Mouse (Mus musculus) heart, adult 2 months (tissue): ENCODE results near the gene Phka2. TPM values are rescaled to one million over a fixed set of nuclear protein-coding genes. Genes with fewer than 3 reads are reported as not detected.

Experiments used
- DNase-seq, 2 experiments: peaks; one replicate each; pipeline ENCODE4 v3.0.0; 2021
- H3K27ac ChIP-seq: fragments of 200-600 bp; 2 replicates; pipeline ENCODE4 v1.8.1; 2022
- H3K27me3 ChIP-seq: fragments of 200-500 bp; 2 replicates; pipeline ENCODE4 v1.6.1; 2012; ENCODE audit warnings: mild to moderate bottlenecking, low read length, inconsistent platforms, mixed read lengths; ENCODE audit not compliant: control insufficient read depth, insufficient read depth
- H3K36me3 ChIP-seq: fragments of 200-500 bp; 2 replicates; pipeline ENCODE4 v1.6.1; 2012; ENCODE audit warnings: low read length, inconsistent platforms; ENCODE audit not compliant: control insufficient read depth, insufficient read depth
- H3K4me1 ChIP-seq: fragments of 200-500 bp; 2 replicates; pipeline ENCODE4 v1.6.1; 2011; ENCODE audit warnings: low read length; ENCODE audit not compliant: control insufficient read depth, insufficient read depth
- H3K4me3 ChIP-seq: fragments of 200-600 bp; 2 replicates; pipeline ENCODE4 v1.8.1; 2022
- H3K79me2 ChIP-seq: fragments of 200-500 bp; replicated peaks from 2 replicates; pipeline ENCODE4 v1.6.1; 2012; ENCODE audit warnings: mild to moderate bottlenecking, inconsistent platforms, low read length, moderate library complexity, mixed read lengths; ENCODE audit not compliant: control insufficient read depth, insufficient read depth
- H3K9ac ChIP-seq: fragments of 200-500 bp; 2 replicates; pipeline ENCODE4 v1.6.1; 2012; ENCODE audit warnings: low read depth, mild to moderate bottlenecking, control low read depth, inconsistent platforms, low read length, mixed read lengths
- CTCF ChIP-seq: fragments of 200-600 bp; IDR thresholded peaks from 2 replicates; pipeline ENCODE4 v1.8.1; 2022; ENCODE audit warnings: antibody characterized with exemption, mild to moderate bottlenecking, moderate library complexity
- EP300 ChIP-seq: fragments of 200-500 bp; IDR thresholded peaks from 2 replicates; pipeline ENCODE4 v1.6.1; 2011; ENCODE audit warnings: low read depth, low read length, control low read depth; ENCODE audit not compliant: insufficient read depth
- POLR2A ChIP-seq: fragments of 200-500 bp; IDR thresholded peaks from 2 replicates; pipeline ENCODE4 v1.6.1; 2011; ENCODE audit warnings: mild to moderate bottlenecking, low read depth, low read length, control low read depth; ENCODE audit not compliant: insufficient read depth
- WGBS: fragments of 180-500 bp; shearing (Covaris S2); methylation state at CpG from one replicate; pipeline ENCODE4 v1.1.7; 2018; 5-methylcytosine and 5-hydroxymethylcytosine counted together
- intact Hi-C: fragments of 180-260 bp; cut with DNase I; formaldehyde crosslinking; loops from one replicate; pipeline ENCODE4 v1.15.1; 2025
- long read RNA-seq: library from polyadenylated mRNA; stranded (forward); transcript quantifications from one replicate; pipeline ENCODE4 v2.0.0, GENCODE M21; 2021
- polyA plus RNA-seq: library from polyadenylated mRNA; depleted of rRNA; stranded (reverse); fragments of >200 nt; gene quantifications from 2 replicates; pipeline ENCODE4 v1.2.3, GENCODE M21; 2012; rRNA removed
- total RNA-seq, 2 experiments: library from RNA; stranded (reverse); gene quantifications; 2 replicates each; pipeline ENCODE4 v1.2.3; 2021

The Phka2 gene
- total RNA-seq: 10 to 100 TPM in 1 of 2 experiments, 1 to 10 TPM in 1; 7.2 to 12.8 TPM
- polyA plus RNA-seq: 12.9 and 18.2 TPM in 2 replicates
- long read RNA-seq, full-length matches to known transcripts: 1 of 3 reads
- long read RNA-seq, partial matches to known transcripts: 2 of 3 reads
- long read RNA-seq, other reads (novel, unspliced or antisense): 0 of 3 reads

DNA sequence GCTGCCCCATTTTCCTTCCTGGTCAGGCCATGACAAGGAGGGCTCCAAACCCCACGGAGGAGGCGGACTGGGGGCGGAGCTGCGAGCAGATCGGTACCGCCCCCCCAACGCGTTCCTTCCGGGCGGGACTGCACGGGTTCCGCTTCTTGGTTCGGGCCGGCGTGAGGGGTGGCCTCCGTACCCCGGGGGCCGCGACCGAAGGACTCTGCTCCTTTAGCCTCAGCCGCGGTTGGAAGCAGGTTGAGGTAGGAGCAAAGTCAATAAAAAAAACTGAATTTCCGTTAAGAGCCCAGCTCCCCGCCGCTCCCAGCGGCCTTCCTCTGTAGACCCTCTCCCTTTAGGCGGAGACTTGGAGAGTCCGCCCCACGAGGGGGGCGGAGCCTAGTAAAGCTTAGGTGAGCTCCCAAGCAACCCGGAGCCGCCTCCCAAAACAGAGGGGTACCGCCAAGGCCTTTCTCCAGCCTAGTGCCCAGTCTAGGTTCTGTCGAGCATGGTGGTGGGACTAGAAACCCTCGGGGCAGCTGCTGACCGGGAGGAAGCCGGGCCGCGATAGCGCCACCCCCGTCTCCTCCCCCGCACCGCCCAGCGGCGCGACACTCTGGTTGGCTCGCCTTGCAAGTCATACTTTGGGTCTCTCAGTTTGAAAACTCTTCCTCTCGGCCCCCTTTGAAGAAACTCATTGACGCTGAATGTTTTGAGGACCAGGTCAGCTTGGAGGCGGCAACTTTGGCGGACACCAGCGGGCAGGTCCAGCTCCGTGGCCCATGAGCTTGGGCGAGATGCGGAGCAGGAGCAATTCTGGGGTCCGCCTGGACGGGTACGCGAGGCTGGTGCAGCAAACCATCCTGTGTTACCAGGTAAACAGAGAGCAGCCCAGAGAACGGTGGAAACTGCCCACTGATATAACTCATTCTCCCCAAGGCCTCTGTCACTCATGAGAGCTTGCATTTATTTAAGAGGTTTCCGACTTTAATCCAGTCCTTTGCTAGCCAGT is at the start of gene Phka2:
TSS of gene Phka2 (plus strand) at position 119 of the 994 bp plus-strand sequence.
- Histone ChIP-seq H3K9ac (peak within 1 kb of the TSS; percentile 90), H3K4me3 (peak within 1 kb of the TSS; percentile 79), H3K79me2 (no peaks in the 10 kb centered on the region), H3K27ac (peak within 1 kb of the TSS; percentile 94), H3K36me3 (no peaks in the 10 kb centered on the region), H3K4me1 (no peaks in the 10 kb centered on the region; the same call in 1 of the 2 replicates), H3K27me3 (no peaks in the 10 kb centered on the region)
- intact Hi-C loops: loop anchor here (5.0 to 10.0 kb wide), 2 partner anchors 265 to 368 kb away; partner anchors contain the start of genes Pdha1 and Rs1
- peak; percentile 88 to 90 for DNase-seq
- TF ChIP-seq POLR2A (peak; percentile 39; the same call in 1 of the 2 replicates), CTCF (0 out of 2 replicates have a peak, but pooled peaks have one; percentile 13), EP300 (no peak)
- WGBS: 14% methylated on average over 61 of the region's 61 CpGs

GRCm38 (mm10) chrX:160455686-160456085 is 46.3 kb upstream of the Phka2 start:
- TF ChIP-seq EP300 (no peak), POLR2A (no peak), CTCF (peak; percentile 44)
- Histone ChIP-seq H3K36me3 (no peaks in the 10 kb centered on the region), H3K27me3 (no peaks in the 10 kb centered on the region), H3K79me2 (no peaks in the 10 kb centered on the region), H3K4me3 (no peak overlapping the region), H3K27ac (no peak overlapping the region), H3K4me1 (no peaks in the 10 kb centered on the region), H3K9ac (no peak overlapping the region)
- WGBS: 67% methylated on average over 5 of the region's 5 CpGs
- intact Hi-C loops: no loop called here
- no peak for DNase-seq

GRCm38 (mm10) chrX:160471257-160471786 is 30.6 kb upstream of the Phka2 start:
- DNase-seq: no peak
- Histone ChIP-seq H3K27ac (no peak overlapping the region), H3K36me3 (no peaks in the 10 kb centered on the region), H3K79me2 (no peaks in the 10 kb centered on the region), H3K9ac (no peak overlapping the region), H3K27me3 (no peaks in the 10 kb centered on the region), H3K4me3 (no peak overlapping the region), H3K4me1 (no peaks in the 10 kb centered on the region)
- intact Hi-C loops: no loop called here
- TF ChIP-seq CTCF: no peak
- TF ChIP-seq EP300: no peak
- TF ChIP-seq POLR2A: no peak
- WGBS: 70% methylated on average over 3 of the region's 3 CpGs

DNA sequence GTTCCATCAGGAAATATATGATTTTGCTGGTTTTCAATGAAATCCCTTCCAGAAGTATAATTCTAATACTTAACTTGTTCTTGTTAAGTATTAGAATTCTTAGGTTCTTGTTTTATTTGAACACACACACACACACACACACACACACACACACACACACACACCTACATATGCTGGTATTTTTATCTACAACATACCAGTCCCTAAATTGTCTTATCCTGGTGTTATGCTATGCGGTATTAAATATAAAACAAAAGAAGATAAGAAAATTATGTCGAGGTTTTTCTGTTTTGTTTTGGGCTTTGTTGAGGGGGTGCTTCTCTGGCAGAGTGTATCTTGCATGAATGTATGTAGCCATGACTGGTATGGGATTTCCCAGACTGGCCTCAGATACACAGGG is 12.2 kb upstream of the Phka2 start:
- Histone ChIP-seq H3K27me3 (no peaks in the 10 kb centered on the region), H3K79me2 (no peaks in the 10 kb centered on the region), H3K27ac (no peak overlapping the region), H3K36me3 (no peaks in the 10 kb centered on the region), H3K4me3 (no peak overlapping the region), H3K4me1 (no peaks in the 10 kb centered on the region), H3K9ac (no peak overlapping the region)
- no peak for DNase-seq
- TF ChIP-seq CTCF (no peak), EP300 (no peak), POLR2A (no peak)
- intact Hi-C loops: no loop called here
- WGBS: 51% methylated on average over 2 of the region's 2 CpGs

- no peak for DNase-seq
- Histone ChIP-seq H3K4me1 (no peaks in the 10 kb centered on the region), H3K4me3 (no peak overlapping the region), H3K27ac (no peak overlapping the region), H3K79me2 (no peaks in the 10 kb centered on the region), H3K36me3 (no peaks in the 10 kb centered on the region), H3K27me3 (no peaks in the 10 kb centered on the region), H3K9ac (no peak overlapping the region)
- TF ChIP-seq CTCF: no peak
- no peak for TF ChIP-seq EP300
- TF ChIP-seq POLR2A: no peak
- 43% methylated on average over 3 of the region's 3 CpGs for WGBS
- intact Hi-C loops: no loop called here
Measured at GRCm38 (mm10) chrX:160494333-160494732, 7.6 kb upstream of the Phka2 start.
